Mouse (Mus musculus): Measurements from ENCODE around the gene Gmpr2.

DNA sequence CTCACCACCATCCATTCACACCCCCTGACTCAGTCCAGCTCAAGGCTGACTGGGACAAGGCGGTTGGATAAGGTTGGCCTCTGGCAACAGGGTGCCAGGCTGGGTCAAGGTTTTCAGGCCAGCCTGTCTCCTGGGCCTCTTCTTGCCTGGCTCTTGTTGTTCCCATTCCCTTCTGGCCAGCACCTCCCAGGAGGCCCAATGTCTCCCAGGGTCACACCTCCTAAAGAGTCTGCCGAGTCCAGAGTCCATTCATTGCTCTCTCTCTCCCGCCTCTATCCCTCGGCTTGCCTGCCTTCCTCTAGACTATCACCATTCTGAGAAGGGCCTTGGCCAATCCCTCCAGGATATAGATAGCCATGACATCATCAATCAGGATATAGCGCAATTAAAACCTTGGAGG is 13.7 kb upstream of the Gmpr2 start:
- TF ChIP-seq CTCF (IDR thresholded peaks at IDR 0.05; ENCODE audit: control insufficient read depth, insufficient read depth, insufficient replicate concordance, low read depth, low read length) (no peak), POLR2A (IDR thresholded peaks at IDR 0.05; ENCODE audit: control insufficient read depth, low read depth, low read length) (no peak)

Measured in testis, adult 2 months (tissue).